Mouse (Mus musculus): ENCODE data around the gene Gm13285.
"Not testable (repeated sequence)": the region's sequence is repeated elsewhere in the genome, so short reads cannot be mapped to it uniquely, and the experiment has no call there.

Gm13285 gene

DNA sequence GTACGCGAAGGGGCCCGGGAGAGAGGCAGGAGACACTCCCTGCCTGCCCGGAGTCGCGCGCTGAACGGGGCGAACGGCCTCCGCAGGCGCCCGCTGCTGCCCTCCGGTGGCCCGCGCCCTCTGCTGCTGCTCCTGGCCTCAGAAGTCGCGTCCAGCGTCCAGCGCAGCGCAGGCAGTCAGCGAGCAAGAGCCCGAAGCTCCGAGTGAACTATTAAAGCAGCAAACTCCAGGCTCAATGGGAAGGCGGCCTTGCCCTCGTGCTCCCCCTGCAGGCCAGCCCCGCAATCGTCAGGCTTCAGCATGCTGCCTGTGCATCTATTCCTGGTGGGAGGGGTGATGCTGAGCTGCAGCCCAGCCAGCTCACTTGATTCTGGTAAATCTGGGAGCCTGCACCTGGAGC lies 2.4 kb upstream of the Gm13285 start, which contains the start of gene Gm13279:
Gene Gm13279 (plus strand): TSS at position 301 of the 400 bp plus-strand sequence.
- DNase-seq, result not testable (repeated sequence)

GRCm38 (mm10) chr4:88802954-88803353 lies 3.5 kb downstream of the Gm13285 start, which contains the start of gene Gm13287:
TSS of gene Gm13287 (plus strand) at chr4:88803254.
- DNase-seq, result not testable (repeated sequence)

GRCm38 (mm10) chr4:88805231-88805630 lies 5.8 kb downstream of the Gm13285 start, which contains the start of gene Gm13288:
TSS of gene Gm13288 (plus strand) at chr4:88805531.
- DNase-seq, result not testable (repeated sequence)

DNA sequence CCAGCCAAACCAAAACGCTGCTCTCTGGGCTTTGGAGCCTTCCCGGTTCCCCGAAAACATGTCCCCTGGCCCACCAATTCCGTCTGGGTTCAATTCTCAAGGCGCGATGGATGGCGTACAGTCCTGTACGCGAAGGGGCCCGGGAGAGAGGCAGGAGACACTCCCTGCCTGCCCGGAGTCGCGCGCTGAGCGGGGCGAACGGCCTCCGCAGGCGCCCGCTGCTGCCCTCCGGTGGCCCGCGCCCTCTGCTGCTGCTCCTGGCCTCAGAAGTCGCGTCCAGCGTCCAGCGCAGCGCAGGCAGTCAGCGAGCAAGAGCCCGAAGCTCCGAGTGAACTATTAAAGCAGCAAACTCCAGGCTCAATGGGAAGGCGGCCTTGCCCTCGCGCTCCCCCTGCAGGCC lies 6.3 kb downstream of the Gm13285 start:
- DNase-seq, result peak; percentile 39

- no peak for DNase-seq
These were observed 16.5 kb downstream of the Gm13285 start, which contains the start of gene Ifna7 for GRCm38 (mm10) chr4:88815928-88816327. TSS of gene Ifna7 (plus strand) at chr4:88816228.

DNA sequence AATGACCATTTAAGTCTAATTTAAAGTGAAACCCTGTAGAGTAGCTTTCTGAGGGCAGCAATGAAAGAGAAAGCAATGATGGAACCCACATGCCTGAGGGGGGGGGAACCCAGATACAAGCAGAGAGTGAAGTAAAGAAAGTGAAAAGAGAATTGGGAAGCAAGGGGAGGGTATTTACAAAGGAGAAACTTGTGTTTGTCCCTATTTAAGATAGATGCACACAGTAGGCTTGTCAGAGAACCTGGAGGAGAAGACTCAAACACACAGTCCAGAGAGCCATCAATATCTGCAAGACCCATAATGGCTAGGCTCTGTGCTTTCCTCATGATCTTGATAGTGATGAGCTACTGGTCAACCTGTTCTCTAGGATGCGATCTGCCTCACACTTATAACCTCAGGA lies 20.2 kb downstream of the Gm13285 start, which contains the start of gene Ifna11:
Gene Ifna11 (plus strand): TSS at position 301 of the 400 bp plus-strand sequence.
- DNase-seq, result no peak

DNA sequence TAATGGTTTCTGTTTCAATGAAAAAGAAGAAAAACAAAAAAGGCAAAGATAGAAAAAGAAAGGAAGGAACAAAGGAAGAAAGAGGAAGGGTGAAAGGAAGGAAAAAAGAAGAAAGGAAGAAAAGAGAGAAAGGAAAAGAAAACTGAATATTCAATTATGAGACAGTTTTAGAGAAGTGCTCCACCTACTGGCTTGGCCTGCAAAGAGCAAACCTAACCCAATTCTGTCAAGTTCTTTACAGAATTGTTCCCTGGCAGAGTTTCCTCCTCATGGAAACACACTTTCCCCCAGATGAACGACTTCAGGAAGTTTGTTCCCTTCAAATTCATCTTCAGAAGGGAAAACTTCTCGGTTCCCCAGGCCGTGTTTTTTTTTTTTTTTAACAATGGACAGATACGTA lies 23.5 kb downstream of the Gm13285 start:
- no peak for DNase-seq

GRCm38 (mm10) chr4:88827116-88827515 lies 27.7 kb downstream of the Gm13285 start, which contains the start of gene Ifna6:
TSS of gene Ifna6 (plus strand) at chr4:88827416.
- DNase-seq, result not testable (repeated sequence)

- no peak for DNase-seq
These were observed 31.1 kb downstream of the Gm13285 start for GRCm38 (mm10) chr4:88830523-88830922.

GRCm38 (mm10) chr4:88835225-88835624 lies 35.8 kb downstream of the Gm13285 start, which contains the start of gene Ifna5:
TSS of gene Ifna5 (plus strand) at chr4:88835525.
- DNase-seq, result not testable (repeated sequence)

DNA sequence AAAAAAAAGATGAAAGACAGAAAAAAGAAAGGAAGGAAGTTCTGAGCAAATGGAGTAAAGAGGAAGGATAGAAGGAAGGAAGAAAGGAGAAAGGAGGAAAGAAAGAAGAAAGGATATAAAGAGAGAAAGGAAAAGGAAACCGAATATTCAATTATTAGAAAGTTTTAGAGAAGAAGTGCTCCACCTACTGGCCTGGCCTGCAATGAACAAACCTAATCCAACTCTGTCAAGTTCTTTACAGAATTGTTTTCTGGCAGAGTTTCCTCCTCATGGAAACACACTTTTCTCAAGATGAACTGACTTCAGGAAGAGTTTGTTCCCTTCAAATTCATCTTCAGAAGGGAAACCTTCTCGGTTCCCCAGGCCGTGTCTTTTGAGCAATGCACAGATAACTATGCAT lies 39.4 kb downstream of the Gm13285 start:
- no peak for DNase-seq

DNA sequence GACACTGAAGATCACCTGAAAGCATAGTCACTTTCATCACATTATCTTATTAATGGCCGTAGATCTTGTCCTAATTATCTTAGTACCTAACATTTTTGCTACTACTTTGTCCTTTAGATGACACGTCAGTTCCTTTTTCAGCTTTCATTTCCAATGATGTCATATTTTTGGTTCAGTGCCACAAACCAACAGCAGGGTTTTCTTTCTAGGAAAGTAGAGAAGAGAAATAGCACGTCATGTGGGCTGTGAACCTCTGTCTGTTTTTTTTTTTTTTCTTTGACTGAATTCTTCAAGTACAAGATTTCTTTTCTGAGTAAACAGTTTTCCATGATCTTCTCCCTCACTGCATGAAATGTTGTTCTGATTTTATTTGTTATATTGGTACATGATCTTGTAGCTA lies 40.6 kb downstream of the Gm13285 start:
- no peak for DNase-seq

GRCm38 (mm10) chr4:88841438-88841911 lies 42.0 kb downstream of the Gm13285 start, which contains the start of gene Ifna4:
TSS of gene Ifna4 (plus strand) at chr4:88841861.
- no peak for DNase-seq

- no peak for DNase-seq
These were observed 45.9 kb downstream of the Gm13285 start for GRCm38 (mm10) chr4:88845334-88845733.

DNA sequence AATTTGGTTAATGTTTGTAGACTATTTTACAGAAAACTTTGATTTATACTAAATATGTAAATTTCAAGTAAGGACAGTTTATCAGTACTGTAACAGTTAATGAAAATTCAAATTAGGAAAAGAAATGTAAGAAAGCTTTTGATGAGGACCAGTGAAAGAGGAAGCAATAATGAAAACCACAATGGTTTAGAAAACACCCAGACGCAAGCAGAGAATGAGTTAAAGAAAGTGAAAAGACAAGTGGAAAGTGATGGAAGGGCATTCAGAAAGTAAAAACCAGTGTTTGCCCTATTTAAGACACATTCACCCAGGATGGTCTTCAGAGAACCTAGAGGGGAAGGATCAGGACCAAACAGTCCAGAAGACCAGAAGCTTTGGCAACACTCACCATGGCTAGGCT lies 50.2 kb downstream of the Gm13285 start, which contains the start of gene Ifna1:
Gene Ifna1 (plus strand): TSS at position 390 of the 400 bp plus-strand sequence.
- no peak for DNase-seq
